Mouse (Mus musculus) lung, embryonic 15.5 days (tissue): Measurements from ENCODE around the gene Myo1d. TPM values are rescaled to one million over a fixed set of nuclear protein-coding genes. Genes with fewer than 3 reads are reported as not detected.

Experiments used
- ATAC-seq: fragments of 200-750 bp; cut with Nextera tagmentation; 2 replicates; pipeline ENCODE4 v1.8.0; 2017; ENCODE audit warnings: moderate number of reproducible peaks, borderline replicate concordance; ENCODE audit not compliant: low FRiP score, low TSS enrichment; ENCODE audit errors: extremely low read depth
- H3K27ac ChIP-seq: fragments of 300-500 bp; sonication (generic); 2 replicates; pipeline ENCODE4 v1.5.1; 2015; ENCODE audit warnings: moderate library complexity, mild to moderate bottlenecking, inconsistent platforms
- H3K27me3 ChIP-seq: fragments of 300-500 bp; sonication (generic); 2 replicates; pipeline ENCODE4 v1.6.1; 2015; ENCODE audit warnings: inconsistent platforms
- H3K36me3 ChIP-seq: fragments of 300-500 bp; sonication (generic); 2 replicates; pipeline ENCODE4 v1.6.1; 2015; ENCODE audit warnings: inconsistent platforms
- H3K4me1 ChIP-seq: fragments of 300-500 bp; sonication (generic); 2 replicates; pipeline ENCODE4 v1.6.1; 2015; ENCODE audit warnings: inconsistent platforms
- H3K4me2 ChIP-seq: fragments of 300-500 bp; sonication (generic); 2 replicates; pipeline ENCODE4 v1.6.1; 2015; ENCODE audit warnings: inconsistent platforms, mild to moderate bottlenecking, moderate library complexity
- H3K4me3 ChIP-seq: fragments of 300-500 bp; sonication (generic); 2 replicates; pipeline ENCODE4 v1.5.1; 2015; ENCODE audit warnings: mild to moderate bottlenecking, inconsistent platforms
- H3K9ac ChIP-seq: fragments of 300-500 bp; sonication (generic); 2 replicates; pipeline ENCODE4 v1.6.1; 2015; ENCODE audit warnings: inconsistent platforms
- H3K9me3 ChIP-seq: fragments of 300-500 bp; sonication (generic); 2 replicates; pipeline ENCODE4 v1.6.1; 2016; ENCODE audit warnings: inconsistent platforms
- WGBS: fragments of 180-500 bp; shearing (Covaris S2); methylation state at CpG from one replicate; pipeline ENCODE4 v1.1.7; 2015; 5-methylcytosine and 5-hydroxymethylcytosine counted together
- polyA plus RNA-seq: library from polyadenylated mRNA; unstranded; fragments of >200 nt; fragmentation: Nextera tagmentation; extraction: Ambion mirVana; gene quantifications from 2 replicates; pipeline ENCODE4 v1.2.1, GENCODE M21; 2015

The Myo1d gene
- polyA plus RNA-seq, 1 experiment from 2014 or later = 18.8 TPM

- peaks cover 15% of the 10 kb centered on the region; the same call in 1 of the 2 replicates for H3K4me1 ChIP-seq
- ATAC-seq = no peak
- H3K4me3 ChIP-seq = no peak overlapping the region
- H3K9ac ChIP-seq = no peak overlapping the region
- no peaks in the 10 kb centered on the region for H3K27me3 ChIP-seq
- H3K4me2 ChIP-seq = no peak overlapping the region
- no peaks in the 10 kb centered on the region for H3K36me3 ChIP-seq
- 88% methylated on average over 3 of the region's 3 CpGs for WGBS
- no peaks in the 10 kb centered on the region for H3K9me3 ChIP-seq
- no peak overlapping the region for H3K27ac ChIP-seq
Observed at GRCm38 (mm10) chr11:80759023-80759422, 20.8 kb downstream of the Myo1d start.

- no peak for ATAC-seq
- WGBS = 42% methylated on average over 2 of the region's 2 CpGs
Observed at GRCm38 (mm10) chr11:80754201-80754600, 25.6 kb downstream of the Myo1d start.

GRCm38 (mm10) chr11:80751168-80751567, 28.7 kb downstream of the Myo1d start:
- WGBS = 67% methylated on average over 1 of the region's 1 CpGs
- H3K4me3 ChIP-seq = no peak overlapping the region
- no peak for ATAC-seq
- no peaks in the 10 kb centered on the region for H3K9me3 ChIP-seq
- no peaks in the 10 kb centered on the region for H3K36me3 ChIP-seq
- no peaks in the 10 kb centered on the region for H3K27me3 ChIP-seq
- H3K9ac ChIP-seq = no peak overlapping the region
- no peak overlapping the region for H3K4me2 ChIP-seq
- 0 out of 2 replicates have a peak, but pooled peaks cover 4% of the 10 kb centered on the region for H3K4me1 ChIP-seq
- H3K27ac ChIP-seq = no peak overlapping the region

More at GRCm38 (mm10) chr11:80754201-80754600, 25.6 kb downstream of the Myo1d start:
- Histone ChIP-seq H3K36me3 (no peaks in the 10 kb centered on the region), H3K9ac (no peak overlapping the region), H3K9me3 (no peaks in the 10 kb centered on the region), H3K4me2 (no peak overlapping the region), H3K27me3 (no peaks in the 10 kb centered on the region), H3K4me3 (no peak overlapping the region), H3K4me1 (no peaks in the 10 kb centered on the region), H3K27ac (no peak overlapping the region)

GRCm38 (mm10) chr11:80749187-80749586, 30.6 kb downstream of the Myo1d start:
- Histone ChIP-seq H3K4me3 (no peak overlapping the region), H3K36me3 (no peaks in the 10 kb centered on the region), H3K9ac (no peak overlapping the region), H3K4me2 (no peak overlapping the region), H3K27me3 (no peaks in the 10 kb centered on the region), H3K27ac (no peak overlapping the region), H3K4me1 (0 out of 2 replicates have a peak, but pooled peaks cover 4% of the 10 kb centered on the region), H3K9me3 (no peaks in the 10 kb centered on the region)
- 82% methylated on average over 1 of the region's 1 CpGs for WGBS
- ATAC-seq = no peak

GRCm38 (mm10) chr11:80745426-80745825, 34.4 kb downstream of the Myo1d start:
- H3K9ac ChIP-seq = no peak overlapping the region
- no peak overlapping the region for H3K4me3 ChIP-seq
- no peak overlapping the region for H3K4me2 ChIP-seq
- 71% methylated on average over 5 of the region's 5 CpGs for WGBS
- no peaks in the 10 kb centered on the region for H3K36me3 ChIP-seq
- no peak for ATAC-seq
- H3K27me3 ChIP-seq = no peaks in the 10 kb centered on the region
- H3K27ac ChIP-seq = no peak overlapping the region
- H3K4me1 ChIP-seq = 0 out of 2 replicates have a peak, but pooled peaks cover 4% of the 10 kb centered on the region
- H3K9me3 ChIP-seq = no peaks in the 10 kb centered on the region

- ATAC-seq = no peak
- no peak overlapping the region for H3K4me3 ChIP-seq
- no peaks in the 10 kb centered on the region for H3K36me3 ChIP-seq
- H3K4me1 ChIP-seq = 0 out of 2 replicates have a peak, but pooled peaks cover 4% of the 10 kb centered on the region
- no peak overlapping the region for H3K9ac ChIP-seq
- 74% methylated on average over 4 of the region's 4 CpGs for WGBS
- H3K27ac ChIP-seq = no peak overlapping the region
- no peaks in the 10 kb centered on the region for H3K27me3 ChIP-seq
- no peak overlapping the region for H3K4me2 ChIP-seq
- no peaks in the 10 kb centered on the region for H3K9me3 ChIP-seq
Observed at GRCm38 (mm10) chr11:80743823-80744410, 35.9 kb downstream of the Myo1d start.

- H3K27me3 ChIP-seq = no peaks in the 10 kb centered on the region
- whole genome bisulfite sequencing = 96% methylated on average over 4 of the region's 4 CpGs
- no peak overlapping the region for H3K9ac ChIP-seq
- no peaks in the 10 kb centered on the region for H3K9me3 ChIP-seq
- H3K36me3 ChIP-seq = no peaks in the 10 kb centered on the region
- H3K4me2 ChIP-seq = no peak overlapping the region
- no peaks in the 10 kb centered on the region for H3K4me1 ChIP-seq
- ATAC-seq = no peak
- H3K4me3 ChIP-seq = no peak overlapping the region
- H3K27ac ChIP-seq = no peak overlapping the region
Observed at GRCm38 (mm10) chr11:80742462-80742861, 37.4 kb downstream of the Myo1d start.

- H3K4me1 ChIP-seq = 0 out of 2 replicates have a peak, but pooled peaks cover 4% of the 10 kb centered on the region
- H3K27ac ChIP-seq = no peak overlapping the region
- H3K9ac ChIP-seq = no peak overlapping the region
- no peak for ATAC-seq
- no peaks in the 10 kb centered on the region for H3K27me3 ChIP-seq
- no peaks in the 10 kb centered on the region for H3K9me3 ChIP-seq
- H3K4me3 ChIP-seq = no peak overlapping the region
- WGBS = 72% methylated on average over 2 of the region's 2 CpGs
- no peak overlapping the region for H3K4me2 ChIP-seq
- H3K36me3 ChIP-seq = no peaks in the 10 kb centered on the region
Observed at GRCm38 (mm10) chr11:80734771-80735170, 45.1 kb downstream of the Myo1d start.

- H3K9me3 ChIP-seq = no peaks in the 10 kb centered on the region
- H3K27ac ChIP-seq = no peak overlapping the region
- no peak for ATAC-seq
- H3K9ac ChIP-seq = no peak overlapping the region
- no peaks in the 10 kb centered on the region for H3K36me3 ChIP-seq
- H3K4me3 ChIP-seq = no peak overlapping the region
- 57% methylated on average over 12 of the region's 12 CpGs for WGBS
- H3K27me3 ChIP-seq = no peaks in the 10 kb centered on the region
- no peak overlapping the region for H3K4me2 ChIP-seq
- 0 out of 2 replicates have a peak, but pooled peaks cover 5% of the 10 kb centered on the region for H3K4me1 ChIP-seq
Observed at GRCm38 (mm10) chr11:80724701-80725100, 55.1 kb downstream of the Myo1d start.

GRCm38 (mm10) chr11:80723406-80724047, 56.3 kb downstream of the Myo1d start:
- Histone ChIP-seq H3K36me3 (no peaks in the 10 kb centered on the region), H3K9me3 (no peaks in the 10 kb centered on the region), H3K27me3 (no peaks in the 10 kb centered on the region), H3K4me1 (0 out of 2 replicates have a peak, but pooled peaks cover 5% of the 10 kb centered on the region), H3K4me2 (no peak overlapping the region), H3K4me3 (no peak overlapping the region), H3K27ac (no peak overlapping the region), H3K9ac (no peak overlapping the region)
- ATAC-seq = no peak
- 71% methylated on average over 9 of the region's 9 CpGs for WGBS

- Histone ChIP-seq H3K4me2 (no peak overlapping the region), H3K9ac (no peak overlapping the region), H3K4me1 (peaks cover 13% of the 10 kb centered on the region; the same call in 1 of the 2 replicates), H3K4me3 (no peak overlapping the region), H3K27ac (no peak overlapping the region), H3K27me3 (no peaks in the 10 kb centered on the region), H3K9me3 (no peaks in the 10 kb centered on the region), H3K36me3 (no peaks in the 10 kb centered on the region)
- no peak for ATAC-seq
- 14% methylated on average over 1 of the region's 1 CpGs for WGBS
Observed at GRCm38 (mm10) chr11:80719014-80719413, 60.8 kb downstream of the Myo1d start.

GRCm38 (mm10) chr11:80718036-80718435, 61.8 kb downstream of the Myo1d start:
- H3K4me3 ChIP-seq = no peak overlapping the region
- no peak overlapping the region for H3K27ac ChIP-seq
- no peaks in the 10 kb centered on the region for H3K9me3 ChIP-seq
- H3K27me3 ChIP-seq = no peaks in the 10 kb centered on the region
- H3K36me3 ChIP-seq = no peaks in the 10 kb centered on the region
- H3K4me2 ChIP-seq = no peak overlapping the region
- ATAC-seq = no peak
- H3K9ac ChIP-seq = no peak overlapping the region
- H3K4me1 ChIP-seq = peaks cover 12% of the 10 kb centered on the region; the same call in 1 of the 2 replicates
